Mouse (Mus musculus) left cerebral cortex, postnatal 36 days (tissue): ENCODE results near the gene Dnajc12. TPM values are rescaled to one million over a fixed set of nuclear protein-coding genes. Genes with fewer than 3 reads are reported as not detected.

Experiments used
- total RNA-seq, 2 experiments: library from RNA; stranded (reverse); gene quantifications; 2 replicates each; pipeline ENCODE4 v1.2.3; 2021

Gene Dnajc12
- total RNA-seq, 2 experiments from 2014 or later = 21.7 to 22.0 TPM

Other genes with a start within 250 kb of the Dnajc12 start
- gene Mypn, start 178.5 kb upstream of the Dnajc12 start, total RNA-seq = 1 to 10 TPM; 2.9 to 5.0 TPM
- gene Herc4, start 138.6 kb upstream of the Dnajc12 start, total RNA-seq = 10 to 100 TPM; 43.1 to 49.0 TPM
- 10 to 100 TPM; 12.4 to 16.1 TPM for gene Sirt1, start 739 bp upstream of the Dnajc12 start, total RNA-seq
- not detected for gene Gm7075, start 39.3 kb downstream of the Dnajc12 start, total RNA-seq
- 1 to 10 TPM; 1.8 to 2.7 TPM for gene Ctnna3, start 47.7 kb downstream of the Dnajc12 start, total RNA-seq